Mouse (Mus musculus) liver, embryonic 18 days (tissue): ENCODE data around the gene Trpc3. TPM values are rescaled to one million over a fixed set of nuclear protein-coding genes. Genes with fewer than 3 reads are reported as not detected.

Experiments used
- polyA plus RNA-seq: library from polyadenylated mRNA; depleted of rRNA; stranded (reverse); fragments of >200 nt; gene quantifications from 2 replicates; pipeline ENCODE4 v1.2.3, GENCODE M21; 2012; rRNA removed

Trpc3 gene
- 0.29 and 0.53 TPM in 2 replicates for polyA plus RNA-seq

DNA sequence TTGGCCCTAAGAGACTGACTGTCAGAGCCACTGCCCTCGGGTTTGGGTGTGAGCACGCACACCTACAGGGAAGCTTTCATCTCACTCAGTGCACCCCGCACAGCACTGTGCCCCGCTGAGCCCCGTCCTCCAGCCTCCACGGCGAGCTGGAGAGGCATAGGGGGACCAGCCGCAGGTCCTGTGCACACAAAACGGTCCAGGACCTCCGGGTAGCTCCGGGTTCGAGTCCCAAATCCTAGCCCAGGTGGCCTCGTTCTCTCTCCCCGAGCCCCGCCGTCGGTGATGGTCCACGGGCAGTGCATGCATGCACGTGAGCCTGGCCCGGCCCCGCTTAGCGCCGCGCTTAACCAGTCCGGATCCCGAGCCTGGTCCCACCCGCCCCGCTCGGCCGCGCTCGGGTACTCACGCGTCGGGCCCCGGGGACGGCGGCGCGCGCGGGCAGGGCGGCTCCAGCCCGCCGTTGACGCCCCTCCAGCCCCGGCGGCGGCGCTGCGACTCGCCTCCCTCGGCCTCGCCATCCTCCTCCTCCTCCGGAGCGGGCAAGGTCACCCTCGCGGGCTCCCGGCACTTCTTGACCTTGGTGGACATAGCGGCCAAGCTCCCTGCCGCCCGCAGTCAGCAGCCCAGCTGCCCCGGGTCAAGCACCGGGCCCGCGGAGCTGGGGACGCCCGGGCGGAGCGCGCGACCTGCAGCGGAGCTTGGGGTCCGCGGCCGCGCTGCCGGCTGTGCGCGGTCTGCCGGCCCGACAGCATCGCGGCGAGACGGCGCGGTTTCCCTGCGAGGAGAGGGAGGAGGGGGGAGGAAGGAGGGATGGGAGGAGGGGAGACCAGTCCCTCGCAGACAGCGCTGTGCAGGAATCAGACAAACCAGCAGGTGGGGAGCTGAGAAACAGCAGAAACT, at the start of gene Trpc3:
Trpc3 (minus strand) TSS at position 776 of the 900 bp plus-strand sequence.

DNA sequence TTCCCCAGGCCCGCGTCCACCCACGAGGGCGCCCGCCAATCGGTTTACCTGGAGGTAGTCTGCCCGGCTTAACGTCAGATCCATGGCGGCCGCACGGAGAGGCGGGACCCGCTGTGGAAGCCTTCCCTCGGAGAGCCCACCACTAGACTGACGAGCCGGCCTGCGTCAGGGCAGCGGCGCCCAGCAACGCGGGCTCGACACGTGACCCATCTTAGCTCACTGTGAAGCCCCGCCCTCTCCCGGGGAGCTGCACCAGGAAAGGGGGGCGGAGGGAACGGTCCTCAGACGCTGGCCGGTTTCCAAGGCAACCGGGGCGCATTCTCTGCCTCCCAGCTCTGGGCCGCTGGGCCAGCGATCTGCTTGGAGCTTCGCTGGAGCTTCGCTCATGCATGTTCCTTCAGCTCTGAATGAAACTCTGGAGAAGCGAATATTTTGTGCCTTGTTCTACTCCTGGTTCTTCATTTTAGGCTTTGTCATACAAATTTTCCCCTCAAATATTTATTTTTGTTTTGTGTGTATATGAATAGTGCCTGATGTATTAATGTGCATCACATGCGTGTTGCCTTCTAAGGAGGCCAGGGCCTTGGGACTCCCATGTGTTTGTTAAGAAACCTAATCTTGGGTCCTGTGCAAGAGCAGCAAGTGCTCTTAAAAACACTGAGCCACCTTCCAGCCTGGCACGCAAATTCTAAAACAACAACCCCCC, 76.6 kb downstream of the Trpc3 start, which contains the start of gene Bbs7:
Bbs7 (minus strand) TSS at position 276 of the 706 bp plus-strand sequence.

DNA sequence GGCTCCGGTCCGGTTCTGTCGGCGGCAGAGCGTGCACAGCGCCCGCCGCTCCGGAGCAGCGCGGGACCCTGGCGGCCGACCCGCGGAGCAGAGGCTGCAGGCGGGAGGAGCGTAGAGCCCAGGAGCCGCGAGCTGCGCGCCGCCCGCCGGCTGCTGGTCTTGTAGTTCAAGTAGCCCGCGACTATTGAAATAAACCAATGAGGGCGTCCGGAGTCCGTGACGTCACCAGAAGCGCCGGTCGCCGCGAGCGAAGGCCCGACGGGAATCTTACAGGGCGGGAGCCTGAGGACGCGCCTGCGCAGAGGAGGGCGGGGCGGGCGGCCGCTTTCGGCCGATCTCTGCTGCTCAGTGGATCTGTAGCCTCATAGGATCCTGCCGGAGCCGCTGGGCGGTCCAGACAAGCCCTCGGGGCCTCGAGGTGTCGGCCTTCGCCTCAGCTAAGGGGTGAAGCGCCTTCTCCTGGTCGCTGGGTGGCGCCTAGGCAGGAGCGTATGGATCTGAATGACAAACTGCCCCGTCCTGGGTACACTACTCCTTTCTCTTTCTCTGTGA, 118.1 kb downstream of the Trpc3 start, which contains the start of gene Ccna2:
Ccna2 (minus strand) TSS at position 324 of the 552 bp plus-strand sequence.

Other genes with a start within 250 kb of the Trpc3 start
- gene Anxa5, start 214.3 kb downstream of the Trpc3 start, polyA plus RNA-seq = 72.7 and 80.8 TPM in 2 replicates
- 2.2 and 3.1 TPM in 2 replicates for gene 1810062G17Rik, start 214.2 kb downstream of the Trpc3 start, polyA plus RNA-seq
- not detected in 2 replicates for gene Gm11549, start 168.4 kb downstream of the Trpc3 start, polyA plus RNA-seq
- gene Exosc9, start 137.6 kb downstream of the Trpc3 start, polyA plus RNA-seq = 15.4 and 15.5 TPM in 2 replicates
- 68.7 and 69.3 TPM in 2 replicates for gene Ccna2, start 118.0 kb downstream of the Trpc3 start, polyA plus RNA-seq
- gene Bbs7, start 76.7 kb downstream of the Trpc3 start, polyA plus RNA-seq = 3.1 and 3.5 TPM in 2 replicates
- 9.2 and 10.0 TPM in 2 replicates for gene 4932438A13Rik, start 172.9 kb upstream of the Trpc3 start, polyA plus RNA-seq